Mouse (Mus musculus) bone marrow, adult 2 months (tissue): Measurements from ENCODE around the gene Fmnl2. TPM values are rescaled to one million over a fixed set of nuclear protein-coding genes. Genes with fewer than 3 reads are reported as not detected.

ENCODE experiments used
- H3K27ac ChIP-seq: fragments of 200-500 bp; 2 replicates; pipeline ENCODE4 v1.5.1; 2012; ENCODE audit warnings: low read depth, mild to moderate bottlenecking, control low read depth, inconsistent platforms, low read length; ENCODE audit not compliant: control insufficient read depth, poor library complexity, insufficient read depth
- H3K4me1 ChIP-seq: fragments of 200-500 bp; 2 replicates; pipeline ENCODE4 v1.6.1; 2011; ENCODE audit warnings: low read length; ENCODE audit not compliant: control insufficient read depth, insufficient read depth
- H3K4me3 ChIP-seq: fragments of 200-500 bp; replicated peaks from 2 replicates; pipeline ENCODE3; 2011; ENCODE audit warnings: mild to moderate bottlenecking, low read depth, low read length, control low read depth; ENCODE audit not compliant: control insufficient read depth
- CTCF ChIP-seq: fragments of 200-500 bp; IDR thresholded peaks from 2 replicates; pipeline ENCODE4 v1.5.1; 2011; ENCODE audit warnings: low read length, control low read depth; ENCODE audit not compliant: control insufficient read depth, insufficient read depth
- POLR2A ChIP-seq: fragments of 200-500 bp; IDR thresholded peaks from 2 replicates; pipeline ENCODE4 v1.6.1; 2011; ENCODE audit warnings: low read depth, mild to moderate bottlenecking, control low read depth, low read length, borderline replicate concordance; ENCODE audit not compliant: control insufficient read depth
- WGBS: fragments of 180-500 bp; shearing (Covaris S2); methylation state at CpG from one replicate; pipeline ENCODE4 v1.1.7; 2018; 5-methylcytosine and 5-hydroxymethylcytosine counted together
- polyA plus RNA-seq: library from polyadenylated mRNA; stranded (reverse); fragments of >200 nt; gene quantifications from 2 replicates; pipeline ENCODE4 v1.2.4, GENCODE M21; 2011; ENCODE audit warnings: low replicate concordance; ENCODE audit not compliant: missing spikeins, insufficient read depth, insufficient read length

Gene Fmnl2
- polyA plus RNA-seq, 1 experiment: 9.2 TPM

DNA sequence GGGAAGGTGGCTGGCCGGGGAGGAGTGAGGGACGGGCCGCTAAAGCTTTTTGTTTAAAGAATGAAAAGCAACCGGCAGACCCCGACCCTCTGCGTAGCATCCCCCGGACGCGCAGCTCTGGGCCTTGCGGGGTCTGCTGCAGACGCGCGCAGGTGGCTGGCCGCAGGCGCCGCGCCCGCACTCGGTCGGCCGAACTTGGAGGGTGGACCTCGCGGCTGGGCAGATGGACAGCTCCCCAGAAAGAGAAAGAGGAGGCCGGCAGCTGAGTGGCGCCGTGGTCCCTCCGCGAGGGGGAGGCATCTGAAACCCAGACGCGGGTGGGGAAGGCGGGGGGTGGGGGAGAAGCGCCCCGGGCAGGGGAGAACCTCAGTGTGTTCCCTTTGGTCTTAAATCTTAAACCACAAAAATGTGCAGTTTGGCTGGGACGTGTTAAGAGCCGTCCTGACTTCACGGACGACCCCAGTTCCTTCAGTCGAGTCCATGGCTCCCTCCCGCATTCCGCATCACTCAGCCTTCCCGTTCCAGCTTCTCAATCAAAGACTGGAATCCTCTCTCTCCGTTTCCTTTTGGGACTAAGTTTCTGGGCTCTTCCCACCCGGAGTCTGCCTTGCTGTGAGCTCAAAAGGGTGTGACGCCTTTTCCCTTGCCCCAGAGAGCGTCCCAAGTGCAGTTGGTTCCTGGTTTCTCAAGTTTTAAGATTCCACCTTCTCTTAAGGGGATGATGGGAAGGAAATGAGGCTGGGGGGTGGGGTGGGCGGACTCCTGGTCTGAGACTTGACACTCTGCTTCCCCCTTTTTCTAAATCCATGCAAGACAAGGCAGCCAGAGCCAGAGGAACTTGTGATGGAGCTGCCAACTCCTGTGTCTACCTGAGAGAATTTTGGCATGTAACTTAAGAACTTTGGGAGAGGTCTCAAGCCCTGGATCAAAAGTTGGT is 1.1 kb downstream of the Fmnl2 start:
- H3K27ac ChIP-seq: peak overlapping the region; percentile 58
- under 1% methylated on average over 46 of the region's 46 CpGs for WGBS
- peak overlapping the region; percentile 81 for H3K4me3 ChIP-seq
- TF ChIP-seq POLR2A (no peak), CTCF (no peak)
- no peaks in the 10 kb centered on the region; the same call in 1 of the 2 replicates for H3K4me1 ChIP-seq

DNA sequence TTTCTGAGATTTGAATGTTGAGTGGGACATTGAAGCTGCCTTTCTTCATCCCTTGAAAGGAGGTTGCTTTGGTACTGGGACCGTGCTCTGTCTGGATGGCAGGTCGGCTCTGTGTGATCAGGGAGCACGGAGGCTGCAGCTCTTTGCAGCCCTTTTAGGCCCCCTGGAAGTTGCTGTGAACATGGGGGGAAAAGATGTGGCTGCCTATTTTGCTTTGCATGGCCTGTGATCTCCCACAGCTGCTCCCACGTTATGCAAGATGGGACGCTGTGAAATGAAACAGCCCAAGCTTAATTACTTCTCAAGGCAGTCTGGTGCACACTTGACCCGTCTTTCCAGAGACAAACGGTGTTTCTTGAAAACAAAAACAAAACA is 1.8 kb downstream of the Fmnl2 start:
- TF ChIP-seq POLR2A: no peak
- TF ChIP-seq CTCF: no peak
- H3K4me3 ChIP-seq: no peak overlapping the region
- whole genome bisulfite sequencing: 36% methylated on average over 7 of the region's 7 CpGs
- no peak overlapping the region for H3K27ac ChIP-seq
- no peaks in the 10 kb centered on the region; the same call in 1 of the 2 replicates for H3K4me1 ChIP-seq

DNA sequence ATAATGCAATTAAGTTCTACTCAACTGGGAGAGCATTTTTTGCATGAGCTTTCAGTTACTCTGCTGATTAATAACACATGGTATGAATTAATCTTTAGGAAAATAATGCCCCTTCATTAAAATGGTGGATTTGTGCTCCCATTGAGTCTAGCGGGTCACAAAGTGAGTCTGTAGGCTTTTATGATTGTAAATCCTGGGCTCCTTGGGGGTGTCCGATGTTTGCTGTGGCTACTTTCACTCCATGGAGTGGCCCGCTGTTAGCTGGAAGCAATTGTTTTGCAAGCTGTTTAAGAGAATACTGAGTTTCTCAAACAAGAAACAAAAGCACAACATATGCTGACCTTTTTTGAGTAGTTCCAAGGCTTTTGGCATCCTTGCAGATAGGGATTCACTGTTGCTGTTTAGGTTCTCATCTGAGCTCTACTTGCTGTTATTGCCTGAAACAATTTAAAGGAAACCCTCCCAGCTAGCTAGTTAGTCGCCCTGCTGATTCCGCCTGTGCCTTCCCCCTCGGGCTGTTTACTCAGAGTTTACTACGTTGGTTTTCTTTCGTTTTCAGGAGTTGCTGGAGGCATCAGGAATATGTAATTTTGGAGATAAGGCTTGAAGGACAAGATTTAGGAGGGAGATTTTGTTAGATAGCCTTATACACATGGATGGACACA is 2.6 kb downstream of the Fmnl2 start:
- H3K4me1 ChIP-seq: no peaks in the 10 kb centered on the region; the same call in 1 of the 2 replicates
- WGBS: 57% methylated on average over 8 of the region's 8 CpGs
- H3K4me3 ChIP-seq: no peak overlapping the region
- TF ChIP-seq CTCF (no peak), POLR2A (no peak)
- H3K27ac ChIP-seq: no peak overlapping the region

DNA sequence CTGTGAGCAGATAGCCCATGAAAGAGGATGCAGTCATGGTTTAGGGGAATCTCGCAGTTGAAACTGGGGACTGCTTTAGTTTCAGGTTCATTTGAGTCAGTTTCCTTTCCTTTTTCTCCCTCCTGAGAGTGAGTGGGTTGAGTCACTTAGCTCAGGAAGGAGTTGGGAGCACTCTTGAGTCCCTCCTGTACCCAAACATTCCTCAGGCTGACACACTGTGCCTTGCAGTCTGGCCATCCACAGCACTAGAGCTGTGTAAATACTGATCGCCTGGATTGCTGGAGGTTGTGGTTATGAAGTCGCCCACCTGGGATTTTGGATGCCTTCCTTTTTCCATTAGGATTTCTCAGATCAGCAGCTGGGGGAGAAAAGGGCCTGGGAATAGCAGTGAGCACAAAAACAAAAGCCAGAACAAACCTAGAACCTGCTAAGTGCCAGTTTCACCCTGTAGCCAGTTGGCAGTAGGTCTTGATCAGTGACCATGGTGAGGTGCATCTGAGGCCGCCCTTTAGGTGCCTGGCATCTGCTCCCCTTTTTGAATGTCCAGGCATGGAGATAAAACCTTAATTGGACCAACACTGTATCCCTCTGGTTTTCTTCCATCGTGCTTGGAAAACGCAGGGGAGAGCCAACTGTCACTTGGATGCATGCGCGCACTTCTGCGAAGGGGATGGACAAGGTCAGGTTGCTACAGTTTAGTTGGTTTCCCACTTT is 4.5 kb downstream of the Fmnl2 start:
- TF ChIP-seq POLR2A: no peak
- no peak for TF ChIP-seq CTCF
- no peaks in the 10 kb centered on the region; the same call in 1 of the 2 replicates for H3K4me1 ChIP-seq
- 82% methylated on average over 9 of the region's 9 CpGs for WGBS
- no peak overlapping the region for H3K4me3 ChIP-seq
- no peak overlapping the region for H3K27ac ChIP-seq

DNA sequence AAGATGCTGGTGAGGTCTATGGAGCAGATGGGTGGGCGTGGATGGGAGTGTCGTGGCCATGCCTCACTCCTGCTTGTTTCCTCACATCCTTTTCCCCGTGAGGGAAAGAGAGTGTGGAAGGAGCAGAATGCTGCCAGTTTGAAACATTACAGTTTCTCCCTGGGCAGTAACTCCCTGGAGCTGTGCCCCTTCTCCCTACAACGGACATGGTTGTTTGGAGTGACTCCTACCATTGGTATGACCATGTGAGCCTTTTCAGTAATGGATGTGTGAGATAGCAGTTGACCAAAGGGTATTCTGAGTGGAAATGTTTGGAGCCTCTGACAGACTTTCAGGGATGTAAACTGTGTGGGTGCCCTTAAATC is 5.1 kb downstream of the Fmnl2 start:
- no peaks in the 10 kb centered on the region; the same call in 1 of the 2 replicates for H3K4me1 ChIP-seq
- H3K4me3 ChIP-seq: no peak overlapping the region
- H3K27ac ChIP-seq: no peak overlapping the region
- 68% methylated on average over 4 of the region's 4 CpGs for WGBS
- no peak for TF ChIP-seq CTCF
- TF ChIP-seq POLR2A: no peak

DNA sequence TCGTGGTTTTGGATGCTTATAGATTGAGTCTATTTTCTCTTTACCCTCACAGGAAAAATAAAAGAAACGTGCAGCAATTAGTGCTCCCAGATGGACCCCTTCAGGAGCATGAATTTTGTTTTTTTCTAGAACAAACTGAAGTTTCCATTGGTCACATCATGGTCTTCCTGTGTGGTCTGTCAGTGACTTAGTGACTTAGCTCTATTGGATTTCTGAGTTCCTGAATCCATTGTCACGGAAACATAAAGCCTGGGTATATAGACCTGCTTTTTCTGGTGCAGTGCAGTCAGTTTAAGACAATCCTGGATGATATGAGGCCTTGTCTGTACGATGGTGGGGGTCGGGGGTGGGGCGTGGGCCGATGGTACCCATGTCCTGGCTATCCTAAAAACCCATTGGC is 7.0 kb downstream of the Fmnl2 start:
- whole genome bisulfite sequencing: 67% methylated on average over 7 of the region's 7 CpGs
- Histone ChIP-seq H3K27ac (no peak overlapping the region), H3K4me3 (no peak overlapping the region), H3K4me1 (no peaks in the 10 kb centered on the region; the same call in 1 of the 2 replicates)
- TF ChIP-seq POLR2A: no peak
- TF ChIP-seq CTCF: no peak

DNA sequence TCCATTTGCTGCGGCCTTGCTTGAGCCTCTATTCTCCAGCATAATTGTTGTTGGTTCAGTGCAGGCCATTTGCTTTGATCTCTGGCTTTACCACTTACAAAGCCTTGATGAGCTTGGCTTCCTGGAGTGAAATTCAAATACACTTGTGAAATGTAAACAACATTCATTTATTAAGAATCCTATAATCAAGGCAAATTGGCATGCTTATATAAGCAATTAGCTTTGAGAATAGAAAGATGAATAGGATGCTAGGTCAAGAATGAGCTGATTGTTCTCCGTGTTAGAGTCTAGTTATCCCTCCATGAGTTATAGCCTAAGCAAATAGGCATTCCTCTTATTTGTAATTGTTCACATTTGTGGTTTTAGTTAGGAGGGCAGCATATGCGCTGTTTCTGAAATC is 8.5 kb downstream of the Fmnl2 start:
- no peak overlapping the region for H3K4me3 ChIP-seq
- TF ChIP-seq POLR2A (no peak), CTCF (no peak)
- WGBS: 81% methylated on average over 3 of the region's 3 CpGs

DNA sequence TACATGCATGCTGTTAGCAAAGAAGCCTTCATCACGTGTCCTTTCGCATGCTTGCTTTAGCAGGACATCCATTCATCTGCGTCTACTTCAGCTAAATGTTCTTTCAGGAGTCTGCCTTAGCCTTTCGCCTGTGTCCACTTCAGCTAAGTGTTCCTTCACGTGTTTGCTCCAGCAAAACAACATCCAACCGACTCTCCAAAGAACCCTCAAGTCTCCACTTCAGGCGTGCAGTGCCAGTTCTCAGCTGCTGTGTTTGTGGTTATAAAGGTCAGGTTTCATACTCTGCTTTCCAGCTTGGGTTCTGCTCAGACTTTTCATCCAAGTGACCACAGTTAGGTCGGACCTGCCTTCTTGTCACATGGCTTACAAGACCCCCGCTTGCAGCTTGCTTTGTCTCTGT is 10.1 kb downstream of the Fmnl2 start:
- TF ChIP-seq POLR2A (no peak), CTCF (no peak)
- Histone ChIP-seq H3K27ac (no peak overlapping the region), H3K4me3 (no peak overlapping the region), H3K4me1 (no peaks in the 10 kb centered on the region; the same call in 1 of the 2 replicates)
- 91% methylated on average over 9 of the region's 9 CpGs for WGBS

More for the DNA sequence above, 8.5 kb downstream of the Fmnl2 start:
- no peaks in the 10 kb centered on the region; the same call in 1 of the 2 replicates for H3K4me1 ChIP-seq
- H3K27ac ChIP-seq: no peak overlapping the region
